Mouse (Mus musculus) kidney, embryonic 16.5 days (tissue): ENCODE measurements around the gene Arhgef10l. TPM values are rescaled to one million over a fixed set of nuclear protein-coding genes. Genes with fewer than 3 reads are reported as not detected.
"Not testable (repeated sequence)": the region's sequence is repeated elsewhere in the genome, so short reads cannot be mapped to it uniquely, and the experiment has no call there.

Experiments used
- ATAC-seq: fragments of 200-750 bp; cut with Nextera tagmentation; 2 replicates; pipeline ENCODE4 v1.8.0; 2017; ENCODE audit warnings: moderate TSS enrichment; ENCODE audit not compliant: low FRiP score, low TSS enrichment
- H3K27ac ChIP-seq: fragments of 300-500 bp; sonication (generic); 2 replicates; pipeline ENCODE4 v1.5.1; 2014; ENCODE audit warnings: low read length
- H3K27me3 ChIP-seq: fragments of 300-500 bp; sonication (generic); 2 replicates; pipeline ENCODE4 v1.6.1; 2014; ENCODE audit warnings: low read length, control low read depth, mixed read lengths; ENCODE audit not compliant: insufficient read depth
- H3K36me3 ChIP-seq: fragments of 300-500 bp; sonication (generic); 2 replicates; pipeline ENCODE4 v1.6.1; 2014; ENCODE audit warnings: low read length, control low read depth, mixed read lengths; ENCODE audit not compliant: insufficient read depth
- H3K4me1 ChIP-seq: fragments of 300-500 bp; sonication (generic); 2 replicates; pipeline ENCODE4 v1.6.1; 2014; ENCODE audit warnings: low read length, control low read depth, mixed read lengths; ENCODE audit not compliant: insufficient read depth
- H3K4me2 ChIP-seq: fragments of 300-500 bp; sonication (generic); replicated peaks from 2 replicates; pipeline ENCODE4 v1.6.1; 2014; ENCODE audit warnings: low read depth, low read length
- H3K4me3 ChIP-seq: fragments of 300-500 bp; sonication (generic); 2 replicates; pipeline ENCODE4 v1.5.1; 2014; ENCODE audit warnings: mild to moderate bottlenecking, low read length
- H3K9ac ChIP-seq: fragments of 300-500 bp; sonication (generic); replicated peaks from 2 replicates; pipeline ENCODE4 v1.6.1; 2014; ENCODE audit warnings: low read length
- H3K9me3 ChIP-seq: fragments of 300-500 bp; sonication (generic); 2 replicates; pipeline ENCODE4 v1.6.1; 2016; ENCODE audit warnings: low read length, control low read depth
- WGBS: fragments of 180-500 bp; shearing (Covaris S2); extraction: QIAGEN DNeasy Blood & Tissue Kit; methylation state at CpG from one replicate; pipeline ENCODE4 v1.1.7; 2014; 5-methylcytosine and 5-hydroxymethylcytosine counted together
- polyA plus RNA-seq: library from polyadenylated mRNA; unstranded; fragments of >200 nt; fragmentation: Nextera tagmentation; extraction: Ambion mirVana; gene quantifications from 2 replicates; pipeline ENCODE4 v1.2.1, GENCODE M21; 2015

Gene Arhgef10l
- polyA plus RNA-seq, 1 experiment from 2014 or later: 25.4 TPM

DNA sequence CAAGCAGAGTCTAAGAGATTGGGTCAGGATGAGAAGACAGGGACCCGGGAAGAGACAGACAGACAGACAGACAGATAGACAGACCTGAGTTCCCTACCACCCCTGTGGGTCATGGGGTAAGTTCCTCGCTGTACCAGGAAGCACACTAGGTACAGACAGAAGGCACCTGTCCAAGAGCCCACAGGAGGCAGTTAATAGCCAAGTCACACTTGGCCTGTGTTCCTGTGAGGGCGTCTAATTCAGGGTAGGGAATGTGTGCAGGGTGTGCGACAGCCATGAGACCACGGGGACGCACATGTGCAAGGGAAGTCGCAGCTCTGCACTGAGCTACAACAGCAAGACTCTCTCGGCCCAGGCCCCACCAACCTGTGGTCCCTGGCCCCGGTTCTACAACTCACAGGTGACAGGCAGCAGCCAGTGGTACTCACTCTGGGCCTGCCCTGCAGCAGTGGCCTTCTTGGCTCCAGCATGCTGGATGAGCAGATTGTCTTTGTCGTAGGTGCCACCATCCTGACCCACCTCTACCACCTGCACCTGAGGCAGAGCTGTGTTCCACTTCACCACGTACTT, 97.8 kb downstream of the Arhgef10l start:
- H3K4me1 ChIP-seq: no peaks in the 10 kb centered on the region
- no peak overlapping the region for H3K4me3 ChIP-seq
- no peak for ATAC-seq
- H3K27me3 ChIP-seq: no peaks in the 10 kb centered on the region
- H3K9me3 ChIP-seq: 0 out of 2 replicates have a peak, but pooled peaks cover 3% of the 10 kb centered on the region
- no peak overlapping the region for H3K9ac ChIP-seq
- peaks cover 53% of the 10 kb centered on the region for H3K36me3 ChIP-seq
- H3K27ac ChIP-seq: no peak overlapping the region
- 95% methylated on average over 11 of the region's 11 CpGs for WGBS
- H3K4me2 ChIP-seq: no peak overlapping the region

DNA sequence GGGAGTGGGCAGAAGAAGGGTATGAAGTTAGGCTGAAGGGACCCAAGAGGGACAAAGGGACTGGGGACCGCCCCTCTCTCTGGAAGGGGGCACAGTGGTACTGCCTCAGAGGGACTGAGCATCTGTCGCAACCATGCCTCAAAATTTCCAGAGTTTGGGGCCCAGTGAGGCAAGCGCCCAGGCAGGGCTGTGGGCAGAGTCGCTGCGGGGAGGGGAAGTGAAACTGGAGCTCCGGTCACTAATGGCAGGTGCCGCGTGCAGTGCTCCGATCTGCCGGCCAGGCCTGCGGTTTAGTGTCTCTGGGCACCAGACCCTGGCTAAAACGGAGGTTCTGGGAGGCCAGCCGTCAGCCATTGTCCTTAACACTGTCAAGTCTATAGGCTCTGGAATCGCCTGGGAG, 99.0 kb downstream of the Arhgef10l start:
- WGBS: 88% methylated on average over 14 of the region's 14 CpGs
- no peak overlapping the region for H3K4me2 ChIP-seq

DNA sequence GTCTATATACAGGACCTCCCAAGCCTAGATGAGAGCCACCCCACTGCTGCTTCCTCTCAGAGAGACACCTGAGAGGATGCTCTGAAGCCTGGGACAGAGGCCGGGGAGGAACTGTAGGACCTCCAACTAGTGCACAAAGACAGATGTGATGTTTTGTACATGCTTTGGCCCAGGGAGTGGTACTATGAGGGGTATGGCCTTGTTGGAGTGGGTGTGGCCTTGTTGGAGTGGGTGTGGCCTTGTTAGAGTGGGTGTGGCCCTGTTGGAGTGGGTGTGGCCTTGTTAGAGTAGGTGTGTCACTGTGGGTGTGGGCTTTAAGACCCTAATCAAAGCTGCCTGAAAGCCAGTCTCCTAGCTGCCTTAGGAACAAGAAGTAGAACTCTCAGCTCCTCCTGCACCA, 101.4 kb downstream of the Arhgef10l start:
- Histone ChIP-seq H3K9me3 (peaks cover 10% of the 10 kb centered on the region; the same call in 1 of the 2 replicates), H3K36me3 (peaks cover 62% of the 10 kb centered on the region)
- 100% methylated on average over 1 of the region's 1 CpGs for WGBS
- ATAC-seq, H3K27me3 ChIP-seq, H3K4me2 ChIP-seq, H3K4me3 ChIP-seq, H3K9ac ChIP-seq, H3K4me1 ChIP-seq, H3K27ac ChIP-seq: not testable (repeated sequence)

More for the DNA sequence above, 99.0 kb downstream of the Arhgef10l start:
- no peak for ATAC-seq
- no peak overlapping the region for H3K4me3 ChIP-seq
- no peaks in the 10 kb centered on the region for H3K27me3 ChIP-seq
- H3K9me3 ChIP-seq: peaks cover 6% of the 10 kb centered on the region; the same call in 1 of the 2 replicates
- no peaks in the 10 kb centered on the region for H3K4me1 ChIP-seq
- no peak overlapping the region for H3K27ac ChIP-seq
- peaks cover 57% of the 10 kb centered on the region for H3K36me3 ChIP-seq
- H3K9ac ChIP-seq: no peak overlapping the region

DNA sequence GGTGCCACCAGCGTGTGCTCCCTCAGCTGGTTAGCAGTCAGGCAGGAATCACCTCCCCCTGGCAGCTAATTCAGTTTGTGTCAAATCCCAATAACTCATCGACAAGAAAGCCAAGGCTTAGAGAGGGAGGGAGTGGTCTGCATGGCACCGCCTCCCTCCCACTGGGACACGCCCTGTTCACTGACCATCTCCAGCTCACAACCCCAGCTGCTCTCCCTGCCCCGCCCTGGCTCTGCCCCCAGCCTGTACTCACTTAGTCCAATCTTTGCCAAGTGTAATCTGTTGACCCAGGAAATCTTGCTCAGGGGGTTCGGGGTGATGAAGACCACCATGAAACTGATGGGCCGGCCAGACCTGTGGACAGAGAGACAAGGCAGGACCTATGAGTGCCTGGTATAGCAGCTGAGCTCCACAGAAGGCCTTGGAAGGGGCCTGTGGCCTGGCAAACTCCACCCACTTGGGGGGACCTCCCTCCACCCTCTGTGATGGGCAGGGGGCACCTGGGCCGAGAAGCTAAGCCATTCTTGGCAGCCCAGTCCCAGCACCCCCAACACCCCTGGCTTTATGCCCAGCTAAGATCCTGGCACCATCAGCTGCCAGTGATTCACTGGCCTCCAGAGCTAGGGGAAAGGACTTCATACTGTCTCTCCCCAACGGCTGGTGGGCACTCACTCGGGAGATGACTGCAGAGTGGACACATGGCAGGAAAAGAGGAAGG, 103.2 kb downstream of the Arhgef10l start:
- no peak for ATAC-seq
- 79% methylated on average over 10 of the region's 10 CpGs for WGBS
- peaks cover 60% of the 10 kb centered on the region for H3K36me3 ChIP-seq

DNA sequence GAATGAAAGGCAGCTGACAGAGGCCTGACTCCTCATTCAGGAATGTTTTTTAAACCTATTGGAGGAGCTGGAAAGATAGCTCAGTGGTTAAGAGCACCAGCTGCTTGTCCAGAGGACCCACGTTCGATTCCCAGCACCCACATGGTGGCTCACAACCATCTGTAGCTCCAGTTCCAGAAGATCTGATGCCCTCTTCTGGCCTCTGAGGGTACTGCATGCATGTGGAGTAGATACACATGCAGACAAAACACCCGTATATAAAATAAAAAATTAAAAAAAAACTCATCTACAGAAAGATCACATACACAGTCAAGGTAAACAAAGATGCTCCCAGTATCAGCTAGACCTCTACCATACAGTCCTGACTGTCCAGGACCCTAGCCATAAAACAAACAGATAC, 104.1 kb downstream of the Arhgef10l start:
- WGBS: 94% methylated on average over 3 of the region's 3 CpGs
- no peak overlapping the region for H3K4me3 ChIP-seq
- peaks cover 8% of the 10 kb centered on the region; the same call in 1 of the 2 replicates for H3K9me3 ChIP-seq
- no peak overlapping the region for H3K4me2 ChIP-seq
- H3K36me3 ChIP-seq: peaks cover 56% of the 10 kb centered on the region
- no peak overlapping the region for H3K27ac ChIP-seq
- H3K4me1 ChIP-seq: no peaks in the 10 kb centered on the region
- no peak for ATAC-seq
- H3K27me3 ChIP-seq: no peaks in the 10 kb centered on the region
- no peak overlapping the region for H3K9ac ChIP-seq

More for the DNA sequence above, 103.2 kb downstream of the Arhgef10l start:
- Histone ChIP-seq H3K9ac (no peak overlapping the region), H3K9me3 (peaks cover 10% of the 10 kb centered on the region; the same call in 1 of the 2 replicates), H3K27me3 (no peaks in the 10 kb centered on the region), H3K4me3 (no peak overlapping the region), H3K4me2 (no peak overlapping the region), H3K4me1 (no peaks in the 10 kb centered on the region), H3K27ac (no peak overlapping the region)

DNA sequence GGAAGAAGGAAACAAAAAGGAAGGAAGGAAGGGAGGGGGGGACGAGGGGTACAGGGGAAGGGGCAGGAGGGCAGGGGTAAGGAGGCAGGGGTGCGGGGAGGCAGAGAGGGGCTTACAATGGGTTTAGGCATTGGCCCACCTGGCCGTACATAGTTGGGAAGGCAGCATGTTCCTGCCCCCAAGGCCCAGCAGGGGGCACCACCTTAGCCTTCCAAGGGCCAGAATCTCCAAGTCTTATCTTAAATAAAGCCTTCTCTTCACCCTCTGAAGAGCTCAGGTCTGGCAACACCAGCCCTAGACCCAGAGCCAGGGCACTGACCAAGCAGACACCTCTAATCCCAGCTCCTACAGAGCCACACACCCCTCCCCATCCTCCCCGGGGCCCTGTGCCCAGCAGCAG, 106.0 kb downstream of the Arhgef10l start:
- Histone ChIP-seq H3K4me3 (no peak overlapping the region), H3K4me1 (no peaks in the 10 kb centered on the region), H3K4me2 (no peak overlapping the region), H3K9ac (no peak overlapping the region), H3K9me3 (peaks cover 8% of the 10 kb centered on the region; the same call in 1 of the 2 replicates), H3K36me3 (peaks cover 40% of the 10 kb centered on the region), H3K27me3 (no peaks in the 10 kb centered on the region), H3K27ac (no peak overlapping the region)
- ATAC-seq: no peak
- WGBS: 86% methylated on average over 4 of the region's 4 CpGs

DNA sequence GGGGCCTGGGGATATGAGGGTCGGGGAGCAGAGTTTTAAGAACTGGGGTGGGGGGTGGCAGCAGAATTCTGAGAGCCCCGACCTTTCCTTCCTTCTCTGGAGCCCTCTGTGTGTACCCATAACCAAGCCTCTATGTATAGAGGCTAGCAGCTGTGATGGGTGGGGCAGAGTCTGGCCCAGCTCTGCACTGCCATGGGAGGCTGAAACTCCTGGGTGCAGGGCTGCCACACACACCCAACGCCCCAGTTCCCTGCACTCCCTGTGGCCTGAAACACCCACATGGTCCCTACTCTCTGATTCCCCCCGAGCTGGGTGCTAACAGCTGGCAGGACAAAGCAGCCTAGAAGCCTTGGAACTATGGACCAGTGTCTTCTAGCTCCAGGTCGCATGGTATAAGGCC, 107.6 kb downstream of the Arhgef10l start:
- peaks cover 44% of the 10 kb centered on the region for H3K36me3 ChIP-seq
- ATAC-seq: no peak
- WGBS: 83% methylated on average over 5 of the region's 5 CpGs
- H3K9me3 ChIP-seq: peaks cover 8% of the 10 kb centered on the region; the same call in 1 of the 2 replicates
- no peak overlapping the region for H3K9ac ChIP-seq
- no peaks in the 10 kb centered on the region for H3K27me3 ChIP-seq
- no peaks in the 10 kb centered on the region for H3K4me1 ChIP-seq
- H3K4me3 ChIP-seq: no peak overlapping the region
- no peak overlapping the region for H3K4me2 ChIP-seq
- H3K27ac ChIP-seq: no peak overlapping the region

DNA sequence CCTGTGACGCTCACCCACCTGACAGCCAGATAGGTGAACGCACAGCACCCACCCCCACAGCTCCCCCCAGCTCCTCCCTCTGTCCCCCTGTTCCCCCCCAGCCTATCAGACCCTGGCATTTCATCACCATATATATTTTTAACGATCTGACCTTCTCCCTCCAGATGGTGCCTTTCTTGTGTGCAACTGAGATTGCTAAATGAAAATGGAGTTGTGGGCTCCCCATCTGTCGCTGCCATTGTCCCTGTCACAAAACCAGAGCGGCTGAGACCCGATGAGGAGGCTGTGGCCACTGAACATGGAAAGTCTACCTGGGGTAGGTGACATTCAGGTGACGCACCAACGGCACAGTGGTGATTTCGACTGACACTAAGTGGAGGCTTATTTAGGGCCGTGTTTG, 109.3 kb downstream of the Arhgef10l start:
- Histone ChIP-seq H3K36me3 (peaks cover 43% of the 10 kb centered on the region), H3K9ac (no peak overlapping the region), H3K4me3 (no peak overlapping the region), H3K27me3 (no peaks in the 10 kb centered on the region), H3K9me3 (peaks cover 2% of the 10 kb centered on the region; the same call in 1 of the 2 replicates), H3K4me1 (no peaks in the 10 kb centered on the region), H3K27ac (no peak overlapping the region), H3K4me2 (no peak overlapping the region)
- ATAC-seq: no peak
- 87% methylated on average over 10 of the region's 10 CpGs for WGBS

DNA sequence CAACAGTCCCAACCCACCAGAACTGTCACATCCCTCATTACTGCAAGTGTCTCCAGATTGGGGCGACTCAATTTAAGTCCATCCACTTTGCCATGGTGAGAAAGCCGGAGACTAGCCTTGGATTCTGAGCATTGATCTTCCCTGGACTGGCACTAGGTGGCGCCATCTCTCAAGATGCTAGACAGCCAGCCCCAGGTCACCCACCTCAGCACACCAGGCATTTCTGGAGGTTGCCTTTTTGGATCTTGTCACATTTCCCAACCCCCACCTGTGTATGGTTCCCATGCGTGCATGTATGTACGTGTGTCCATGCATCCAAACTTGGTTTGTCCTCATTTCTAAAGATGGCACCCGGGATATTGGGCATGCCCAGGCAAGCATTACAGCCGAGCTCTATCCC, 110.5 kb downstream of the Arhgef10l start:
- 54% methylated on average over 7 of the region's 7 CpGs for WGBS
- H3K27ac ChIP-seq: no peak overlapping the region
- no peaks in the 10 kb centered on the region for H3K27me3 ChIP-seq
- no peaks in the 10 kb centered on the region for H3K9me3 ChIP-seq
- no peak overlapping the region for H3K4me2 ChIP-seq
- peaks cover 44% of the 10 kb centered on the region for H3K36me3 ChIP-seq
- no peak overlapping the region for H3K4me3 ChIP-seq
- no peak for ATAC-seq
- no peak overlapping the region for H3K9ac ChIP-seq
- no peaks in the 10 kb centered on the region; the same call in 1 of the 2 replicates for H3K4me1 ChIP-seq

DNA sequence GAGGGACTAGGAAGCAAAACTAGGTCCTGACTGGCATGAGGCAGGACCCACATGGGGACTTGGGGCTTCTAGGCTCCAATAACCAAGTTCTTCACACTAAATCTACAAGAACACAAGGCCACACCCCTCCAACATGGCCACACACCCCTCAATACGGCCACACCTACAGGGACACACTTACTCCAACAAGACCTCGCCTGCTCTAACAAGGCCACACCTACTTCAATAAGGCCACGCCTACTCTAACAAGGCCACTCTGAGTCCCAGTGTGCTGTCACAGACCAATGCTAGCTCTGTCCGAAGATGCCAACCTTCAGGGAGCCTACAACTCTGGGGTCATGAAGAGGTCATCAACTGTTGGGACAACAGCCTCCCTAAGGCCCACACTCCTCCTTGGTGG, 111.3 kb downstream of the Arhgef10l start:
- H3K27ac ChIP-seq: no peak overlapping the region
- no peak overlapping the region for H3K9ac ChIP-seq
- H3K27me3 ChIP-seq: no peaks in the 10 kb centered on the region
- ATAC-seq: no peak
- H3K9me3 ChIP-seq: no peaks in the 10 kb centered on the region
- peaks cover 49% of the 10 kb centered on the region for H3K36me3 ChIP-seq
- WGBS: 83% methylated on average over 4 of the region's 4 CpGs
- H3K4me2 ChIP-seq: no peak overlapping the region
- no peak overlapping the region for H3K4me3 ChIP-seq
- H3K4me1 ChIP-seq: peaks cover 3% of the 10 kb centered on the region
